Mouse (Mus musculus) olfactory bulb, adult 2 months (tissue): ENCODE data around the gene Syde1.

Experiments used
- CTCF ChIP-seq: fragments of 200-500 bp; IDR thresholded peaks from 2 replicates; pipeline ENCODE4 v1.5.1; 2012; ENCODE audit warnings: low read depth, mild to moderate bottlenecking, low read length, moderate library complexity; ENCODE audit not compliant: insufficient read depth
- POLR2A ChIP-seq: fragments of 200-500 bp; IDR thresholded peaks from 2 replicates; pipeline ENCODE4 v1.6.1; 2012; ENCODE audit warnings: mild to moderate bottlenecking, low read depth, low read length, moderate library complexity; ENCODE audit not compliant: insufficient read depth

- no peak for TF ChIP-seq CTCF
- TF ChIP-seq POLR2A = no peak
Observed at GRCm38 (mm10) chr10:78592856-78593379, 1.2 kb upstream of the Syde1 start.
